Mouse (Mus musculus) testis, adult 2 months (tissue): Measurements from ENCODE around the gene Sphk2.

ENCODE experiments used
- CTCF ChIP-seq: fragments of 200-500 bp; IDR thresholded peaks from 2 replicates; pipeline ENCODE4 v1.5.1; 2012; ENCODE audit warnings: low read depth, mild to moderate bottlenecking, inconsistent platforms, low read length, moderate library complexity; ENCODE audit not compliant: control insufficient read depth, insufficient read depth, insufficient replicate concordance
- POLR2A ChIP-seq: fragments of 200-500 bp; IDR thresholded peaks from 2 replicates; pipeline ENCODE4 v1.6.1; 2012; ENCODE audit warnings: low read depth, mild to moderate bottlenecking, inconsistent platforms, low read length, moderate library complexity; ENCODE audit not compliant: control insufficient read depth

- TF ChIP-seq CTCF = no peak
- TF ChIP-seq POLR2A = no peak
These were observed 56.9 kb downstream of the Sphk2 start for GRCm38 (mm10) chr7:45660746-45661478.
